Mouse (Mus musculus) stomach, embryonic 14.5 days (tissue): ENCODE results near the gene Slc7a8. TPM values are rescaled to one million over a fixed set of nuclear protein-coding genes. Genes with fewer than 3 reads are reported as not detected.

ENCODE experiments used
- ATAC-seq: fragments of 200-750 bp; cut with Nextera tagmentation; 2 replicates; pipeline ENCODE4 v1.8.0; 2017; ENCODE audit warnings: low read depth, moderate TSS enrichment; ENCODE audit not compliant: insufficient number of reproducible peaks, insufficient read depth, low FRiP score
- H3K27ac ChIP-seq: fragments of 300-500 bp; sonication (generic); 2 replicates; pipeline ENCODE4 v1.5.1; 2014; ENCODE audit warnings: mild to moderate bottlenecking, low read length, moderate library complexity, mixed read lengths
- H3K27me3 ChIP-seq: fragments of 300-500 bp; sonication (generic); 2 replicates; pipeline ENCODE4 v1.6.1; 2014; ENCODE audit warnings: low read length, control low read depth, mixed read lengths; ENCODE audit not compliant: control insufficient read depth, insufficient read depth
- H3K36me3 ChIP-seq: fragments of 300-500 bp; sonication (generic); 2 replicates; pipeline ENCODE4 v1.6.1; 2014; ENCODE audit warnings: mild to moderate bottlenecking, control low read depth, low read length, moderate library complexity, mixed read lengths; ENCODE audit not compliant: control insufficient read depth, insufficient read depth
- H3K4me1 ChIP-seq: fragments of 300-500 bp; sonication (generic); 2 replicates; pipeline ENCODE4 v1.6.1; 2014; ENCODE audit warnings: low read length, control low read depth, mixed read lengths; ENCODE audit not compliant: control insufficient read depth, insufficient read depth
- H3K4me2 ChIP-seq: fragments of 300-500 bp; sonication (generic); replicated peaks from 2 replicates; pipeline ENCODE4 v1.6.1; 2014; ENCODE audit warnings: low read depth, low read length, control low read depth
- H3K4me3 ChIP-seq: fragments of 300-500 bp; sonication (generic); 2 replicates; pipeline ENCODE4 v1.5.1; 2014; ENCODE audit warnings: low read depth, low read length, control low read depth
- H3K9ac ChIP-seq: fragments of 300-500 bp; sonication (generic); replicated peaks from 2 replicates; pipeline ENCODE4 v1.6.1; 2014; ENCODE audit warnings: low read depth, mild to moderate bottlenecking, control low read depth, low read length, moderate library complexity, mixed read lengths
- H3K9me3 ChIP-seq: fragments of 300-500 bp; sonication (generic); 2 replicates; pipeline ENCODE4 v1.6.1; 2016; ENCODE audit warnings: low read depth, low read length, control low read depth; ENCODE audit not compliant: control insufficient read depth
- WGBS: fragments of 180-500 bp; shearing (Covaris S2); extraction: QIAGEN DNeasy Blood & Tissue Kit; methylation state at CpG from one replicate; pipeline ENCODE4 v1.1.7; 2014; 5-methylcytosine and 5-hydroxymethylcytosine counted together
- polyA plus RNA-seq: library from polyadenylated mRNA; unstranded; fragments of >200 nt; fragmentation: Nextera tagmentation; extraction: Ambion mirVana; gene quantifications from 2 replicates; pipeline ENCODE4 v1.2.1, GENCODE M21; 2014

Slc7a8 gene
- polyA plus RNA-seq, 1 experiment from 2014 or later: 5.4 TPM

DNA sequence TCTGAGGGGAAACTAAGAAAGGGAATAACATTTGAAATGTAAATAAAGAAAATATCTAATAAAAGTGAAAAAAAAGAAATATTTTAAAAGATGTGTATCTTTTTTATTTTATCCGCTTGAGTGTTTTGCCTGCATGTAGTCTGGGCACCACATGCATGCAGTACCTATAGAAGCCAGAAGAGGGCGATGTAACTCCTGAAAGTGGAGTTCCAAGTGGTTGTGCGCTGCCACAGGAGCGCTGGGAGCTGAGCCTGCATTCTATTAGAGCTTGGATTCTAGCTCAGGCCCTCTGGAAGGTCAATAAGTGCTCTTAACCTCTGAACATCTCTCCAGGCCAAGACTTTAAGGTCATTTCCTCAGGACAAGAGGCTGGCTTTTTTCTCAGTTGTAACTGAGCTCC lies 5.5 kb upstream of the Slc7a8 start:
- Histone ChIP-seq H3K4me1 (no peaks in the 10 kb centered on the region), H3K4me2 (no peak overlapping the region), H3K27me3 (no peaks in the 10 kb centered on the region), H3K9ac (no peak overlapping the region), H3K27ac (no peak overlapping the region), H3K36me3 (no peaks in the 10 kb centered on the region), H3K4me3 (no peak overlapping the region), H3K9me3 (no peaks in the 10 kb centered on the region)
- ATAC-seq: no peak
- WGBS: 58% methylated on average over 4 of the region's 4 CpGs

DNA sequence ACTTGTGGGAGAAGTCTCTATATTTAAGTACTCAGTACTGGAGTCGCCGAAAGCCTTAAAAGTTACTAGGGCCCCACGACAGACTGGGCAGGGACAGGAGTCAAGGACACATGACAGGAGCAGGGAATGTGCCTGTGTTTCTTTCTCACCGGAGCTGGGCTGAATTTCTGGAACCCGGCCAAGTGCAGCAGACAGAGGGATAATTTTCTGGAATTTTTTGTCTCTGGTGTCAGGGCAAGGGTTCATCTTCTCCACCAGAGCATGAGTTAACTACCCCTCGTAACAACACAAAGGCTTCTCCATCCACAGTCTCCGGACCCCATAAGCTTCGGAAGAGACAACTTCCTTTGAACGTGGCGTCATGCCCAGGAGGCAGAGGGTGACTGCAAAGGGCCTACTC lies 4.7 kb upstream of the Slc7a8 start:
- Histone ChIP-seq H3K9me3 (no peaks in the 10 kb centered on the region), H3K9ac (no peak overlapping the region), H3K4me2 (no peak overlapping the region), H3K4me3 (no peak overlapping the region), H3K4me1 (no peaks in the 10 kb centered on the region), H3K27me3 (no peaks in the 10 kb centered on the region), H3K27ac (no peak overlapping the region; the same call in 1 of the 2 replicates), H3K36me3 (no peaks in the 10 kb centered on the region)
- WGBS: 44% methylated on average over 10 of the region's 10 CpGs
- no peak for ATAC-seq

DNA sequence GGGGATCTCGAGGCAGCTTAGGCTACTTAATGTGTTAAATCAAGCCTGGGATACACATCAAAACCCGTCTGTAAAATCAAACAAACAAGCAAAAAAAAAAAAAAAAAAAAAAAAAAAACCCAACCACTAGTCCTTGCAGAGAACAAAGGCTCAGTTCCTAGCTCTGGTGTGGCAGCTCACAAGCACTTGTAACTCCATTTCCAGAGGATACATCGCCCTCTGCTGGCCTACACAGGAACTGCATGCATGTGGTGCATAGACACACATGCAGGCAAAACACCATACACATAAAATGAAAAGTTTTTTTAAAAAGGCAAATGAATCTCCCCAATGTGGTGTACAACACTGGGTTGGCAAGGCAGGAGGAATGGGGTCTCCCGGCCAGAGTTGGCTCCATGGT lies 4.2 kb upstream of the Slc7a8 start:
- H3K27ac ChIP-seq: no peak overlapping the region; the same call in 1 of the 2 replicates
- no peaks in the 10 kb centered on the region for H3K27me3 ChIP-seq
- no peak overlapping the region for H3K4me3 ChIP-seq
- H3K4me2 ChIP-seq: no peak overlapping the region
- WGBS: 54% methylated on average over 4 of the region's 4 CpGs
- no peaks in the 10 kb centered on the region for H3K36me3 ChIP-seq
- H3K9ac ChIP-seq: no peak overlapping the region
- ATAC-seq: no peak
- no peaks in the 10 kb centered on the region; the same call in 1 of the 2 replicates for H3K4me1 ChIP-seq
- H3K9me3 ChIP-seq: no peaks in the 10 kb centered on the region

DNA sequence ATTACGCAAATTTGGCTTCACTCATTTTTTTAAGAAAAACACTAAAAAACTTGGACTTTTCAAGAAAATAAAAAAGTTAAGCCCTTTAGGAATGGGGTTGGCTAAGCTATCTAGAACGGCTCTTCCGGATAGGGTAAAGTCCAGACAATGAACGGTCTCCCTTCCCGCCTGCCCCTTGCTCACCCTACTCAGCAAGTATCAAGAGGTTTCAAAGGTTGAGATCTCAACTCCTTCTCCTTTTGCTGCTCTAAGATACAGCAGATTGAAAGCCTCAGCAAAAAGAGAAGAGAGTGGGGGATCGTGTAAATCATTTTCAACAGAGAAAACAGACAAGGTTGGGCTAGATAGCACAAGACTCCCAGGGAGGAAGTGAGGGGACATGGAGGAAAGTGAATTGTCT lies 1.2 kb upstream of the Slc7a8 start:
- Histone ChIP-seq H3K4me3 (no peak overlapping the region), H3K27ac (no peak overlapping the region), H3K27me3 (0 out of 2 replicates have a peak, but pooled peaks cover 3% of the 10 kb centered on the region), H3K36me3 (no peaks in the 10 kb centered on the region), H3K9me3 (no peaks in the 10 kb centered on the region), H3K9ac (no peak overlapping the region), H3K4me2 (no peak overlapping the region), H3K4me1 (no peaks in the 10 kb centered on the region; the same call in 1 of the 2 replicates)
- WGBS: 85% methylated on average over 6 of the region's 6 CpGs
- ATAC-seq: no peak

DNA sequence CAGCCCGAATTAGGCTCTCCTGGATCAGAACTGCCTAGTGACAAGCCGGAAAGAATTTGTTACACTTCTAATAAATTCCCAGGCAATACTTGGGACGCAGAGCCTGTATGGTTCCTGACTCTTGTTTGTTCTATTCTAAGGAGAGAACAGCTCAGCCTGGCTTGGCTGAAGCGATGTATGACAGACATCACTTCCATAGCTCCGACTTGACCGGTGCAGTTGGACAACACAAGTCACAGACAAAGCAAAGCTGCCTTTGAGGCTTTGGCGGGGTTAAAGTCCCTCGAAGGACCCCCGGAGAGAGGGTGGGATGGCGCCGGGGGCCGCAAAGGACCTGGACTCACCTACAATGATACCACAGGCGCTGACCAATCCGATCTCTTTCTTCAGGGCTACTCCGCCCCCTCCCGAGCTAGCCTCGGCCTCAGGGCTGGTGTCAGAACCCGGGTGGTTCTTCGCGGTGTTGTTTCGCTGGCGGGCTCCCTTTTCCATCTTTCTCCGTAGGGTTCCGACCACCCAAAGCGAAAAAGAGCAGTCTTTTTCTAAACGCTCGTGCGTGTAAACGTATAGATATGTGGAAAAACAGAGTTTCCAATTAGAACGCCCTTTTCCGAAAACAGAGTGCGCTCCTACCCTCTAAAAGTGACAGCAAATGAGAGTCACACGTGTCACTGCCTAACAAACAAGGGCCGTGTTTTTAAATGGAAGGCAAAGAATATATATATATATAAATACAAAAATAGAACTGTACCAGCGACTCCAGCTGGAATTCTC lies 723 bp downstream of the Slc7a8 start:
- no peaks in the 10 kb centered on the region for H3K9me3 ChIP-seq
- H3K27ac ChIP-seq: no peak overlapping the region
- ATAC-seq: no peak
- H3K4me2 ChIP-seq: peak overlapping the region; percentile 68
- peak overlapping the region; percentile 36 for H3K4me3 ChIP-seq
- H3K4me1 ChIP-seq: no peaks in the 10 kb centered on the region; the same call in 1 of the 2 replicates
- H3K27me3 ChIP-seq: 0 out of 2 replicates have a peak, but pooled peaks cover 3% of the 10 kb centered on the region
- WGBS: 4% methylated on average over 35 of the region's 35 CpGs
- H3K36me3 ChIP-seq: no peaks in the 10 kb centered on the region
- no peak overlapping the region; the same call in 1 of the 2 replicates for H3K9ac ChIP-seq

DNA sequence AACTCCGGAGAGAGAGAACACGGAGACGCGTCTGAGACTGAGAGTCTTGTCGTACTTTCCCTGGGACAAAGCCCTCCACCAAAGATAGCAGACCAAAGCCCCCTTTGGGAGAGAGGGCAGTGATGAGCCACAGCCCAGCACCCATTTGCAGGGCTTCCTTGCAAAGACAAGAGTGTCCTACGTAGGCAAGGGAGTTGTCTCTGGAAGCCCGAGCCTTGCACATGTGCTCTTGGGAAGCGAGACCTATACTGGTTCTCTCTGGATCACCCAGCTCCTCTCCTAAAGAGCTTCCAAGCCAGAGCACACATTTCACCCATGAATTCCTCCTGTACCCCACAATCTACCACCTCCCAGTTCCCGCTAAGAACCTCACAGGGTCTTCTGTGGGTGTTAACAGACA lies 1.7 kb downstream of the Slc7a8 start:
- Histone ChIP-seq H3K36me3 (no peaks in the 10 kb centered on the region), H3K9me3 (no peaks in the 10 kb centered on the region), H3K9ac (no peak overlapping the region), H3K4me2 (no peak overlapping the region), H3K27ac (no peak overlapping the region), H3K27me3 (0 out of 2 replicates have a peak, but pooled peaks cover 3% of the 10 kb centered on the region), H3K4me3 (no peak overlapping the region), H3K4me1 (no peaks in the 10 kb centered on the region; the same call in 1 of the 2 replicates)
- no peak for ATAC-seq
- 83% methylated on average over 9 of the region's 9 CpGs for WGBS

DNA sequence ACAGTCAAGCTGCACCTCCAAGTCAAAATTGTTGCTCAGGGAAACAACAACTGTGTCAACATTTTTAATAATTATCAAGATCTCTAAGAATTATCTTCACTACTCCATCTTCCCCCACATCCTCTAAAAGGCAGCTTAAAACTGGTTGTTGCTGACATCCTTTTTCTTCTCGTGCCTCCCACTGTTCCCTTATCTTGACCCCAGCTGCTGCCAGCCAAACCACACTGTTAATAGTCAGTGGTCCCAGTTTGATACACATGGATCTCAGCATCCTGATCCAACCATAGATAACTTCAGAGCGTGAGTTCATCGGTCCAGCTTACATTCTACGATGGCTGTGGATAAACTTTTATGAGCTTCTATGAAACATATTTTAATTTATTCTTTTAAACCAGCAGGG lies 3.9 kb downstream of the Slc7a8 start:
- WGBS: 78% methylated on average over 4 of the region's 4 CpGs
- no peak overlapping the region for H3K4me3 ChIP-seq

DNA sequence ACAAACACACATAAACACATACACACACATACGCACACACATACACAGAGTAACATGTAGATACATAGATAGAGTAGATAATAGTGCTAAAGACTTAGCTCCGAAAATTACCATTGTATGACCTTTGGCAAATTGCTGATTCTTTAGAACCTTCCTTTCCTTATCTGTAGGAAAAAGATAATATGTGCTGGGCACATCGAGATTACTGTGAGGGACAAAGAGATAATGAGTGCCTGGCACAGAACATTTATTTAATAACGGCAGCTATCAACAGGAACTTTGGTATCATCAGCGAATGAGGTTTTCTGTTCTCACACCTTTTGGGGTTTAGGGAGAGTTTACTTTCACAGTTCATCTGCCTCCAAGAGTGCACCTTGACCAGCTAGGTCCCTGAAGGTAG lies 5.0 kb downstream of the Slc7a8 start:
- no peaks in the 10 kb centered on the region; the same call in 1 of the 2 replicates for H3K4me1 ChIP-seq
- no peak overlapping the region for H3K4me3 ChIP-seq
- ATAC-seq: no peak
- no peaks in the 10 kb centered on the region for H3K9me3 ChIP-seq
- 0 out of 2 replicates have a peak, but pooled peaks cover 3% of the 10 kb centered on the region for H3K27me3 ChIP-seq
- H3K4me2 ChIP-seq: no peak overlapping the region
- no peak overlapping the region for H3K9ac ChIP-seq
- WGBS: 79% methylated on average over 5 of the region's 5 CpGs
- H3K36me3 ChIP-seq: no peaks in the 10 kb centered on the region
- H3K27ac ChIP-seq: no peak overlapping the region

More for the DNA sequence above, 3.9 kb downstream of the Slc7a8 start:
- Histone ChIP-seq H3K27ac (no peak overlapping the region), H3K9me3 (no peaks in the 10 kb centered on the region), H3K9ac (no peak overlapping the region), H3K4me1 (no peaks in the 10 kb centered on the region; the same call in 1 of the 2 replicates), H3K4me2 (no peak overlapping the region), H3K36me3 (no peaks in the 10 kb centered on the region), H3K27me3 (0 out of 2 replicates have a peak, but pooled peaks cover 3% of the 10 kb centered on the region)
- ATAC-seq: no peak
